Mouse (Mus musculus): ENCODE measurements around the gene Tmem151a.

DNA sequence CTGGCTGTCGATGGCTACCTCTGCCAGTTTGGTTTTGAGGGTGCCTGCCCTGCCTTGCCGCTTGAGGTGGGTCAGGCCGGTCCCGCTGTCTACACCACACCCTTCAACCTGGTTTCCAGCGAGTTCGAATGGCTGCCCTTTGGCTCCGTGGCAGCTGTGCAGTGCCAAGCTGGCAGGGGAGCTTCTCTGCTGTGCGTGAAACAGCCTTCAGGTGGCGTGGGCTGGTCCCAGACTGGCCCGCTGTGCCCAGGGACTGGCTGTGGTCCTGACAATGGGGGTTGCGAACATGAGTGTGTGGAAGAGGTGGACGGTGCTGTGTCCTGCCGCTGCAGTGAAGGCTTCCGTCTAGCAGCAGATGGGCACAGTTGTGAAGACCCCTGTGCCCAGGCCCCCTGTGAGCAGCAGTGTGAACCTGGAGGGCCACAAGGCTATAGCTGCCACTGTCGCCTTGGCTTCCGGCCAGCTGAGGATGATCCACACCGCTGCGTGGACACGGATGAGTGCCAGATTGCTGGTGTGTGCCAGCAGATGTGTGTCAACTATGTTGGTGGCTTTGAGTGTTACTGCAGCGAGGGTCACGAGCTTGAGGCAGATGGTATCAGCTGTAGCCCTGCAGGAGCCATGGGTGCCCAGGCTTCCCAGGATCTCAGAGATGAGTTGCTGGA lies 16.6 kb downstream of the Tmem151a start:
- TF ChIP-seq CTCF (IDR thresholded peaks at IDR 0.05), result no peak
- no peak for TF ChIP-seq POLR2A (IDR thresholded peaks at IDR 0.05; ENCODE audit: insufficient read depth, low read depth, low read length)
- no peak for TF ChIP-seq EP300 (IDR thresholded peaks at IDR 0.05; ENCODE audit: insufficient read depth, low read depth, low read length)
